Mouse (Mus musculus) small intestine, adult 2 months (tissue): ENCODE measurements around the gene 1700086D15Rik.

ENCODE experiments used
- CTCF ChIP-seq: fragments of 200-500 bp; IDR thresholded peaks from 2 replicates; pipeline ENCODE4 v1.5.1; 2012; ENCODE audit warnings: low read depth, mild to moderate bottlenecking, control low read depth, inconsistent platforms, low read length, moderate library complexity, mixed read lengths; ENCODE audit not compliant: insufficient replicate concordance, insufficient read length; ENCODE audit errors: extremely low read depth
- POLR2A ChIP-seq: fragments of 200-500 bp; IDR thresholded peaks from 2 replicates; pipeline ENCODE4 v1.6.1; 2012; ENCODE audit warnings: low read depth, mild to moderate bottlenecking, control low read depth, inconsistent platforms, low read length, moderate library complexity

- no peak for TF ChIP-seq CTCF
- no peak for TF ChIP-seq POLR2A
Observed at GRCm38 (mm10) chr11:65170121-65170750, 10.5 kb upstream of the 1700086D15Rik start.
